Mouse (Mus musculus) E14TG2a.4 (cell line): ENCODE measurements at regions not wholly inside any gene's neighbourhood (a gene's known extent, or its start where the extent isn't known, plus 50 kb on each side); places are given as distances from the start of the nearest gene placed in this dataset.

Experiments used
- H3K27me3 ChIP-seq: 2 replicates; pipeline ENCODE4 v1.6.1; 2014; ENCODE audit warnings: low read length, control low read depth; ENCODE audit not compliant: insufficient read depth
- H3K36me3 ChIP-seq: 2 replicates; pipeline ENCODE4 v1.6.1; 2014; ENCODE audit warnings: low read length, control low read depth; ENCODE audit not compliant: insufficient read depth
- H3K4me1 ChIP-seq: replicated peaks from 2 replicates; pipeline ENCODE4 v1.6.1; 2014; ENCODE audit warnings: low read depth, low read length, control low read depth
- H3K4me3 ChIP-seq: replicated peaks from 2 replicates; pipeline ENCODE4 v1.5.1; 2014; ENCODE audit warnings: mild to moderate bottlenecking, low read length
- H3K9me3 ChIP-seq: 2 replicates; pipeline ENCODE4 v1.6.1; 2014; ENCODE audit warnings: low read length, control low read depth
- CTCF ChIP-seq: conservative IDR thresholded peaks from 2 replicates; pipeline ENCODE4 v1.5.1; 2014; ENCODE audit warnings: low read length
- NANOG ChIP-seq: IDR thresholded peaks from 2 replicates; pipeline ENCODE4 v1.6.1; 2014; ENCODE audit warnings: borderline replicate concordance, low read length, mixed read lengths
- POU5F1 ChIP-seq: IDR thresholded peaks from 2 replicates; pipeline ENCODE4 v1.6.1; 2014; ENCODE audit warnings: low read length, borderline replicate concordance

- Histone ChIP-seq H3K36me3 (no peaks in the 10 kb centered on the region), H3K27me3 (no peaks in the 10 kb centered on the region), H3K4me3 (no peak overlapping the region), H3K4me1 (no peaks in the 10 kb centered on the region), H3K9me3 (peaks cover 4% of the 10 kb centered on the region; the same call in 1 of the 2 replicates)
- no peak for TF ChIP-seq NANOG
Observed at GRCm38 (mm10) chr7:36156595-36156994, 353.8 kb upstream of the Zfp507 start.

GRCm38 (mm10) chr7:36155576-36155975, 352.8 kb upstream of the Zfp507 start:
- Histone ChIP-seq H3K9me3 (peaks cover 4% of the 10 kb centered on the region; the same call in 1 of the 2 replicates), H3K4me1 (no peaks in the 10 kb centered on the region), H3K36me3 (no peaks in the 10 kb centered on the region), H3K27me3 (no peaks in the 10 kb centered on the region), H3K4me3 (no peak overlapping the region)
- TF ChIP-seq NANOG: no peak

- no peak overlapping the region for H3K4me3 ChIP-seq
Observed at GRCm38 (mm10) chr7:36155159-36155558, 352.4 kb upstream of the Zfp507 start.

GRCm38 (mm10) chr7:36150871-36151560, 348.2 kb upstream of the Zfp507 start:
- H3K27me3 ChIP-seq: no peaks in the 10 kb centered on the region
- no peak overlapping the region for H3K4me3 ChIP-seq
- TF ChIP-seq NANOG (no peak), CTCF (no peak), POU5F1 (no peak)
- H3K36me3 ChIP-seq: no peaks in the 10 kb centered on the region
- H3K9me3 ChIP-seq: no peaks in the 10 kb centered on the region
- no peaks in the 10 kb centered on the region for H3K4me1 ChIP-seq

More at GRCm38 (mm10) chr7:36155159-36155558, 352.4 kb upstream of the Zfp507 start:
- H3K36me3 ChIP-seq: no peaks in the 10 kb centered on the region
- H3K27me3 ChIP-seq: no peaks in the 10 kb centered on the region
- H3K4me1 ChIP-seq: no peaks in the 10 kb centered on the region
- H3K9me3 ChIP-seq: peaks cover 4% of the 10 kb centered on the region; the same call in 1 of the 2 replicates
- TF ChIP-seq NANOG (no peak), CTCF (no peak), POU5F1 (no peak)

- Histone ChIP-seq H3K36me3 (no peaks in the 10 kb centered on the region), H3K27me3 (no peaks in the 10 kb centered on the region), H3K4me1 (no peaks in the 10 kb centered on the region), H3K4me3 (no peak overlapping the region), H3K9me3 (no peaks in the 10 kb centered on the region)
- TF ChIP-seq NANOG: no peak
- no peak for TF ChIP-seq CTCF
- no peak for TF ChIP-seq POU5F1
Observed at GRCm38 (mm10) chr7:36136571-36136970, 333.8 kb upstream of the Zfp507 start.

- H3K4me3 ChIP-seq: no peak overlapping the region
Observed at GRCm38 (mm10) chr7:36134557-36134956, 331.8 kb upstream of the Zfp507 start.

GRCm38 (mm10) chr7:36133658-36134143, 330.9 kb upstream of the Zfp507 start:
- Histone ChIP-seq H3K9me3 (no peaks in the 10 kb centered on the region), H3K4me1 (no peaks in the 10 kb centered on the region), H3K27me3 (no peaks in the 10 kb centered on the region), H3K36me3 (no peaks in the 10 kb centered on the region), H3K4me3 (no peak overlapping the region)
- TF ChIP-seq CTCF (no peak), NANOG (no peak), POU5F1 (no peak)

More at GRCm38 (mm10) chr7:36134557-36134956, 331.8 kb upstream of the Zfp507 start:
- H3K9me3 ChIP-seq: no peaks in the 10 kb centered on the region
- H3K4me1 ChIP-seq: no peaks in the 10 kb centered on the region
- no peaks in the 10 kb centered on the region for H3K36me3 ChIP-seq
- H3K27me3 ChIP-seq: no peaks in the 10 kb centered on the region
- no peak for TF ChIP-seq CTCF
- TF ChIP-seq POU5F1: no peak
- no peak for TF ChIP-seq NANOG

- no peaks in the 10 kb centered on the region for H3K36me3 ChIP-seq
- TF ChIP-seq POU5F1: no peak
Observed at GRCm38 (mm10) chr7:36133026-36133425, 330.2 kb upstream of the Zfp507 start.

GRCm38 (mm10) chr7:36132569-36132968, 329.8 kb upstream of the Zfp507 start:
- no peaks in the 10 kb centered on the region for H3K36me3 ChIP-seq
- TF ChIP-seq NANOG (no peak), CTCF (no peak), POU5F1 (no peak)
- H3K4me1 ChIP-seq: no peaks in the 10 kb centered on the region
- H3K27me3 ChIP-seq: no peaks in the 10 kb centered on the region
- H3K4me3 ChIP-seq: no peak overlapping the region
- H3K9me3 ChIP-seq: no peaks in the 10 kb centered on the region

More at GRCm38 (mm10) chr7:36133026-36133425, 330.2 kb upstream of the Zfp507 start:
- H3K9me3 ChIP-seq: no peaks in the 10 kb centered on the region
- no peaks in the 10 kb centered on the region for H3K4me1 ChIP-seq
- H3K4me3 ChIP-seq: no peak overlapping the region
- H3K27me3 ChIP-seq: no peaks in the 10 kb centered on the region
